Mouse (Mus musculus): ENCODE measurements at regions not wholly inside any gene's neighbourhood (a gene's known extent, or its start where the extent isn't known, plus 50 kb on each side); places are given as distances from the start of the nearest gene placed in this dataset.

- no peak for DNase-seq (ENCODE audit: low read depth, low spot score)
Measured at GRCm38 (mm10) chr17:79414006-79414405, 59.1 kb upstream of the Cdc42ep3 start.

- peak; percentile 66 for DNase-seq (ENCODE audit: low read depth, low spot score)
Measured at GRCm38 (mm10) chr17:79417953-79418352, 63.1 kb upstream of the Cdc42ep3 start.

GRCm38 (mm10) chr17:79421618-79422017 lies 66.7 kb upstream of the Cdc42ep3 start:
- DNase-seq (ENCODE audit: low read depth, low spot score): peak; percentile 76

DNA sequence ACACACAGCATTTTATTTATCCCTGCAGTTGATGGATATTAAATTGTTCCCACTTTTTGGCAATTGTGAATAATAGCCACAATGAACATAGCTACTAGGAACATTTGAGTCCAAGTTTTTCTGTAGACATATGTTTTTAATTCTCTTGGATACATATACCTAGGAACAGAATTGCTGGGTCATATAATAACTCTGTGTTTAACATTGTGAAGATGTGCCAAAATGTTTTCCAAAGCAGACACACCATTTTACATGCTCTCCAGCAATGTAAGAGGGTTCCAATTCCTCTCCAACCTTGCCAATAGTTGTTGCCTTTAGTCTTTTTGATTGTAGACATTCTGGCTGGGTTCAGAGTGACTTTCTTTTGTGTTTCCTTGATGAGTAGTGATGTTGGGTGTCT lies 84.3 kb upstream of the Cdc42ep3 start:
- DNase-seq (ENCODE audit: low read depth, low spot score): peak; percentile 62

GRCm38 (mm10) chr17:79442507-79443115 lies 87.7 kb upstream of the Cdc42ep3 start:
- DNase-seq (ENCODE audit: low read depth, low spot score): peak; percentile 92

- DNase-seq (ENCODE audit: low read depth, low spot score): peak; percentile 16
Measured at GRCm38 (mm10) chr17:79447170-79447569, 92.3 kb upstream of the Cdc42ep3 start.

- peak; percentile 63 for DNase-seq (ENCODE audit: low read depth, low spot score)
Measured at GRCm38 (mm10) chr17:79451141-79451860, 96.4 kb upstream of the Cdc42ep3 start.

- DNase-seq (ENCODE audit: low read depth, low spot score): peak; percentile 20
Measured at GRCm38 (mm10) chr17:79453825-79454224, 98.9 kb upstream of the Cdc42ep3 start.

GRCm38 (mm10) chr17:79454526-79454925 lies 99.6 kb upstream of the Cdc42ep3 start:
- peak; percentile 89 for DNase-seq (ENCODE audit: low read depth, low spot score)

DNA sequence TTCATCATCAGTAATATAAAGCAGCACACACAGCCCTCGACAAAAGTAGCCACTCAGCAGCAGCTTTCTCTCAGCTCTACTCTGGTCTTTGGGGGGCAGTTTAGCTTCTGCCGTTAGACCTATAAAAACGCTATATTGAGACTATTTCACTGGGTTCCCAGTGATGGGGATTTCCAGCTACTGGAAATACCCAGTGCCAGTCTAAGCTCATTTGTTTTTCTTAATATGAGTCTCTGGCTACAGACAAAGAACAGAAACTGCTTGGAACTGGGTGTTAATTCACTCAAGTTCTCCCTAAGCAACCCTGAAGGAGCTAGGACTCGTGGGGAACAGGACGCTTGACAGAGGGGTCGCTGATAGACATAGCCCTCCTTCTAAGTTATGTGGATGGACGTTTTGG lies 100.3 kb upstream of the Cdc42ep3 start:
- DNase-seq (ENCODE audit: low read depth, low spot score): no peak

DNA sequence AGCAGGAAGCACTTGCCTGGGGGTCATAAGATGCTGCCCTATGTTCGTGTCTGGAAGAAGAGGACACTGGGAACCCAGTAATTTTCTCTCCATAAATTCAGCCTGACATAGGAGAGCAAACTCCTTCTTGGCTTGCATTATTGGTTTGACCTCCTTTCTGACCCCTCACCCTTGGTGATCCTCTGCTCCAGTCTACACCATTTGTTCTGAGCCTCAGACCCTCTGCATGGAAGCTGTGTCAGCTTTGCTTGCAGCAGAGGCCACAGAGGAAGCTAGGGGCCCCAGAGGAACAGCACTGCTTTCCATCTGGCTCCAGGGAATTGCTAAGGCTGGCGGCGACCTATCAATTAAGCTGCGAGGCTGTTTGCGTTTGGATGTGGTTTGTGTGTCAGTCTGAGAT lies 102.7 kb upstream of the Cdc42ep3 start:
- no peak for DNase-seq (ENCODE audit: low read depth, low spot score)

- peak; percentile 64 for DNase-seq (ENCODE audit: low read depth, low spot score)
Measured at GRCm38 (mm10) chr17:79461681-79462091, 106.8 kb upstream of the Cdc42ep3 start.

DNA sequence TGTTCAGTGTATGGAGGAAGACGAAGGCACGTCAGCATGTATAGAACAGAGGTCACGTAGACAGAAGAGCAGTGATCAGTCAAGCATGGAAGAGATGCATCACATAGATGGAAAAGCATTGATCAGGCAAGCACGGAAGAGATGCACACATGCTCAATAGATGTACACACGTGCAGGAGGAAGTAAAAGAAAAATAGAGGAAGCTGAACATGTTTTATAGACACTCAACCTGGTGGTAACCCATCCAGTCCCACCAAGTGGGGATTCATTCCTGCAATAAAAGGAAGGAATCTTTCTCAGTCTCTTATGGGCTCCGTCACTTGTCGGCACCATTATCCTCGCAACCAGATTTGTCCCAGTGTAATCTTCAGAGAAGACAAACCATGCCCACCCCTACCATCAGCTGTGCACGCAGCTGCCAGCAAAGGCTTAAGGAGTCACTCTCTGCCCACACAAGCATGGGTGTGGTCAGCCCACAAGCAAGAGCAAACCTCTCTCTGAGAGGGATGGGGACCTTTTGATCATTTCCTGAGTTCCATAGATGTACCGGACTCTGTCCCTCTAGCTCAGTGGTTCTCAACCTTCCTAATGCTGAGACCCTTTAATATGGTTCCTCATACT lies 108.3 kb upstream of the Cdc42ep3 start:
- no peak for DNase-seq (ENCODE audit: low read depth, low spot score)

DNA sequence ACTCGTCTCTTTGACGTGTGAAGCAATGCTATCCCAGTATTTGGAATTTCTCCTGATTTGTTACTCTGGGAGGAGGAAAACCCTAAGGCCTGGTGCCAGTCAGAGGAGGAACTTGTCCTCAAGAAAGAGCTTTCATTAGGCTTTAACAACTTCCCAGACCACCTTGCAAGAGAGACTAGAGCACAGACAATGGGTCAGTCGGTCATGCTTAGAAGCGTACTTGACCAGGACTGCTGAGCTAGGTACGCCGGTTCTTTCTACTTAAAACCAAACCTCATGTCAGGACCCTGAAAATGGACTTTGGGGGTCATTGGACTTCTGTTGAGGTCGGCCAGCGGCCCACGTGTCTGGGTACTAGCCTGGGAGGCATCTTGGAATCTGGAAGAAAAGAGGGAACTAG lies 110.8 kb upstream of the Cdc42ep3 start:
- no peak for DNase-seq (ENCODE audit: low read depth, low spot score)

- no peak for DNase-seq (ENCODE audit: low read depth, low spot score)
Measured at GRCm38 (mm10) chr17:79471639-79472038, 116.7 kb upstream of the Cdc42ep3 start.

DNA sequence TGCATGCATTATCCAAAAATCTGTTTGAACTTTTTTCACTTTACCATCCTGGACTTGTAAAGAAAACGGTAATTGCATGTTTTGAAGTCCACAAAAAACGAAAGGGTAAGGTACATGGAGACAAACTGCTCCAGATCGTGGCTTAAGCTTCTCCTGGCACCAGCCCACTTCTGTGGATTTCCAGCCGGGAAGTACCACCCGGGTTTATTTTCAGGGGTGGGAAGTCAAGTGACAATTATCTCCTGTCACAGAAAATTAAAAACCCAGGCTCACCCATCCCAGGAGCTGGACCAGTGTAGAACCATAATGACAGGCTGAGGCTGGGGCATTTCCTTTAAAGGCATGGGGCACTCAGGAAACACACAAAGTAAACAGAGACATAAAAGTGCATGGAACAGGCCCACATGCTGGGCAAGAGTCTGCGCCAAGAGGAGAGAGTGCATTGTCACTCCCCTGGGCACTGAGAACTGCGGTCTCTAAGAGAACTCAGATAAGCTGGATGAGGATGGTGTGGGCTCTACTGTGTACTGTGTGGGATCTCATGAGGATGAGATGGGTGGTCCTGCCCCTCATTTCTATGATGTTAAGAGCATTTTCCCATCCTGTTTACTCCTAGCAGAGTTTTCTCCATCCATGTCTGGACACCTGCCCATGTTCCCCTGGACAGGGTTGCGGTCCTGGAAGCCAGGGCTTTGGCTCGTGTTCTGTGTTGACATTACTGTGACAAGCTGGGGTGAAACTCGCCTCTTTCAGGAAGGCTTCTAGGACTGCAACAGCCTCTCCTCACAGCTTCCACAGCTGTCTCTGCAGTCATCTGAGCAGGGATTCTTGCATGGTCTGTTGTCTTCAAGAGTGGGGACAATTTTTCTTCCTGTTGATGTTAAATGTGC lies 117.5 kb upstream of the Cdc42ep3 start:
- no peak for DNase-seq (ENCODE audit: low read depth, low spot score)

- no peak for DNase-seq (ENCODE audit: low read depth, low spot score)
Measured at GRCm38 (mm10) chr17:79476671-79477070, 121.8 kb upstream of the Cdc42ep3 start.

DNA sequence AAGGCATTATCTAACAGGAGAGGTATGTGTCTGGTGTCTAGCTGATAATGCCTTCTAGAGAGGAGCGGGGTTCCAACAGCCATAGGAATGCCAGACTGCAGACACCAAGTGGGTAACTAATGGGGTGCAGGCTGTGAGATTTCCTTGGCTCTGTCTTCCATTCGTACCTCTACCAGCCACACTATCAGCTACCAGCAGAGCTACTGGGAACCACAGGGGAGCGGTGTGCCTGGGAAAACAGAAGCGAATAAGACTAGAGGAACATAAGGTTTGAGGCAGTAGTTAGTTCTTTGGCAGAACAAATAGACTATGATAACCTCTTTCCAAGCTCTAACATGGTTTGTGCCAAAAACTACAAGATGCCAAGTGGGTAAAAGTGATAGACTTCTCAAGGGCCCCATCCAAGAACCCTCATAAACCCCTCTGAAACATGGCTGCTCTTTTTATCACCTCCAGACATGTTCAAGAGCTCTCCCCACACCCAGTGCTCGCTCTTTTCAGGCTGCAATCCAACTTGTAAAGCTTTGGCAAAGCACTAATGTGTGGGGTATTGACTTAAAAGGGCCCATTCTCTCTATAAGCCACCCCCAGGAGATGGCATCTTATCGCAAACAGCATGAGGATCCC lies 126.3 kb upstream of the Cdc42ep3 start:
- DNase-seq (ENCODE audit: low read depth, low spot score): no peak

- no peak for DNase-seq (ENCODE audit: low read depth, low spot score)
Measured at GRCm38 (mm10) chr17:79481936-79482335, 127.0 kb upstream of the Cdc42ep3 start.

DNA sequence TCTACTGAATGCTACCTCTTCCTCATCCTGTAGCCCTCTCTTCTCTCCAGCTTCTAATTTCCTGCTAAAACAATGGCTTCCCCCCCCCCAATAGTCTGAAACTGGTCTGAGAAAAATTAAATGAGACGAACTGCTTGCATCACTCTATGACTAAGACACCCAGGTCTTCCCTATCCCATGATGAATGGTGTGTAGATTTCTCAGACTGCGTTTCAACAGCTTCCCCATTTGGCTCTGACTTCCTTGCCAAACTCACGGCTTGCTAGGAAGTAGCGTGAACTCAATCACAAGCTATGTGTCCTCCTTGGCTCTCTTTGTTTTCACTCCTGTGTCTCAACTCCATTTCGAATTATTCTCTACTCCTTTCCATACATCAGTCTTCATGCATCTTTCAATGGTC lies 126.4 kb upstream of the Rmdn2 start:
- DNase-seq (ENCODE audit: low read depth, low spot score): no peak

GRCm38 (mm10) chr17:79489306-79489705 lies 122.4 kb upstream of the Rmdn2 start:
- peak; percentile 16 for DNase-seq (ENCODE audit: low read depth, low spot score)
